Comparison of ENCODE assay signal across 29 mouse cellular contexts in genomic region chr9:108469430-108469829, GRCm38 (mm10). TPM values are rescaled to one million over a fixed set of nuclear protein-coding genes. Genes with fewer than 3 reads are reported as not detected.
"Had no signal": no experiment of that assay in that cellular context is flagged by ENCODE, and none has a peak within 500 bp of the region (broad histone marks: within the 10 kb centered on the region; RNA-seq: fewer than 3 reads in every experiment).

No protein-coding gene starts in this region.

- DNase-seq: forebrain, postnatal 0 days; gastrocnemius, postnatal 14 days; gastrocnemius, postnatal 36 days; heart, adult 2 months; heart, postnatal 14 days; heart, postnatal 36 days; kidney, adult 18-20 months; kidney, adult 8-10 months; kidney, postnatal 10 days; kidney, postnatal 4 days; liver had no signal

- H3K27ac ChIP-seq: heart, adult 2 months; heart, embryonic 13.5 days; heart, embryonic 15.5 days; hindbrain, embryonic 10.5 days; hindbrain, embryonic 12.5 days; hindbrain, embryonic 14.5 days; layer of hippocampus, adult 2 months; left cerebral cortex, adult 2 months; limb, embryonic 10.5 days; limb, embryonic 12.5 days had no signal

- H3K9me3 ChIP-seq: heart, embryonic 13.5 days; heart, embryonic 15.5 days; hindbrain, embryonic 10.5 days; hindbrain, embryonic 12.5 days; limb, embryonic 10.5 days had no signal

- H3K4me3 ChIP-seq: heart, adult 2 months; heart, embryonic 13.5 days; heart, embryonic 15.5 days; hindbrain, embryonic 10.5 days; hindbrain, embryonic 12.5 days; layer of hippocampus, adult 2 months; left cerebral cortex, adult 2 months; limb, embryonic 10.5 days; limb, embryonic 12.5 days had no signal

- H3K9ac ChIP-seq: forebrain, postnatal 0 days; heart, embryonic 13.5 days; heart, embryonic 15.5 days; hindbrain, embryonic 12.5 days; hindbrain, embryonic 14.5 days; limb, embryonic 12.5 days had no signal

- H3K4me2 ChIP-seq: heart, embryonic 11.5 days; heart, embryonic 13.5 days; heart, embryonic 15.5 days; hindbrain, embryonic 12.5 days; hindbrain, embryonic 14.5 days; limb, embryonic 12.5 days had no signal

- H3K27me3 ChIP-seq: heart, embryonic 13.5 days; heart, embryonic 15.5 days; hindbrain, embryonic 12.5 days; limb, embryonic 12.5 days had no signal

- H3K4me1 ChIP-seq: heart, embryonic 13.5 days; heart, embryonic 15.5 days; hindbrain, embryonic 10.5 days; hindbrain, embryonic 12.5 days; limb, embryonic 10.5 days; limb, embryonic 12.5 days had no signal

- ATAC-seq: forebrain, postnatal 0 days; hindbrain, embryonic 16.5 days; inflammation-experienced regulatory T-cells, adult 6 months; intestine, embryonic 16.5 days had no signal

RNA-seq across cellular contexts. Expression of gene BC048562, which starts 33.1 kb away (rescaled TPM):
- polyA plus RNA-seq: forebrain, postnatal 0 days; gonadal fat pad, adult 2 months; heart, adult 2 months; heart, embryonic 11.5 days; heart, embryonic 13.5 days; heart, embryonic 15.5 days; heart, postnatal 0 days; hindbrain, embryonic 10.5 days; hindbrain, embryonic 12.5 days; hindbrain, embryonic 14.5 days; hindbrain, embryonic 16.5 days; inflammation-experienced regulatory T-cells, adult 6 months; intestine, embryonic 16.5 days; kidney, embryonic 14.5 days; kidney, embryonic 16.5 days; limb, embryonic 10.5 days; limb, embryonic 12.5 days; limb, embryonic 14.5 days had no signal
